Mouse (Mus musculus) kidney, adult 2 months (tissue): ENCODE data around the gene Med29. TPM values are rescaled to one million over a fixed set of nuclear protein-coding genes. Genes with fewer than 3 reads are reported as not detected.
A peak's percentile ranks its signal among the peaks of the same experiment; 100 is the strongest.

Experiments used
- DNase-seq: peaks from one replicate; pipeline ENCODE4 v3.0.0; 2021
- H3K27ac ChIP-seq: fragments of 200-500 bp; 2 replicates; pipeline ENCODE4 v1.5.1; 2012; ENCODE audit warnings: low read depth, low read length, control low read depth, inconsistent platforms; ENCODE audit not compliant: insufficient read depth
- H3K27me3 ChIP-seq: fragments of 200-500 bp; replicated peaks from 2 replicates; pipeline ENCODE4 v1.6.1; 2012; ENCODE audit warnings: mild to moderate bottlenecking, moderate library complexity, low read length, inconsistent platforms; ENCODE audit not compliant: control insufficient read depth, insufficient read depth
- H3K36me3 ChIP-seq: fragments of 200-500 bp; 2 replicates; pipeline ENCODE4 v1.6.1; 2012; ENCODE audit warnings: mild to moderate bottlenecking, moderate library complexity, low read length, inconsistent platforms; ENCODE audit not compliant: control insufficient read depth, insufficient read depth
- H3K4me1 ChIP-seq: fragments of 200-500 bp; 2 replicates; pipeline ENCODE4 v1.6.1; 2011; ENCODE audit warnings: low read length; ENCODE audit not compliant: control insufficient read depth, insufficient read depth
- H3K4me3 ChIP-seq: fragments of 200-500 bp; 2 replicates; pipeline ENCODE4 v1.5.1; 2011; ENCODE audit warnings: mild to moderate bottlenecking, low read depth, low read length, control low read depth; ENCODE audit not compliant: insufficient read depth
- CTCF ChIP-seq: fragments of 200-500 bp; conservative IDR thresholded peaks from 2 replicates; pipeline ENCODE4 v1.5.1; 2011; ENCODE audit warnings: low read depth, mild to moderate bottlenecking, control low read depth, low read length, moderate library complexity, mixed read lengths; ENCODE audit not compliant: insufficient read depth, insufficient read length
- POLR2A ChIP-seq: fragments of 200-500 bp; IDR thresholded peaks from one replicate; pipeline ENCODE4 v1.6.1; 2011; ENCODE audit warnings: low read depth, low read length, control low read depth
- WGBS: fragments of 180-500 bp; shearing (Covaris S2); methylation state at CpG from one replicate; pipeline ENCODE4 v1.1.7; 2018; 5-methylcytosine and 5-hydroxymethylcytosine counted together
- polyA plus RNA-seq: library from polyadenylated mRNA; depleted of rRNA; stranded (reverse); fragments of >200 nt; gene quantifications from 2 replicates; pipeline ENCODE4 v1.2.3, GENCODE M21; 2012

Med29 gene
- polyA plus RNA-seq, 1 experiment, result 71.9 TPM

DNA sequence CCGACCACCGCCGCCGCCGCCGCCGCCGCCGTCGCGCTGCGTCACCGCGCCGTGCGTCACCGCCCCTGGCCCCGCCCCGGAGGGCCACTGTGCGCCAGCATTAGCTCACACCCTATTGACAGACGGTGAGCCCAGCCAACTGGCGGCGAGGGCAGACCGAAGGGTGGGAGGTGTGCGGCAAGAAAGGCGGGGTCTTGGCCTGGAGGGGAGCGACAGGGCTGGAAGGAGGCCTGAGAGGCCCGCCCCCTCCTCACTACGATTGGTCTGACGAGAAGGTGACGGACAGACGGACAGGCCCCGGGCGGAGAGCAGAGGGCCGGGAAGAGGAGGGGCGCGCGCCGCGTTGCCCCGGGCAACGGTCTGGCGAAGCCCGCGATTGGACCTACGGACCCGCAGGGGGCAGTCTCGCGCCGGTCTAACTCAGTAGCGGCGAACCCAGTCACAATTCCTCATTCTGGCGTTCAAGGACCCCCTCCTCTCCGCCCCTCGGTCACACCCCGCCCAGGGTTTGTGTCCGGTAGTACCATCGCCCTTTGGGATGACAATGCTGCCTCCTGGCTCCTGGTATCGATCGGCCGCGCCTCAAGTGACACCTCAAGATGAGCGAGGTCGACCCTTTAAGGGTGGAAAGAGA is 43.9 kb upstream of the Med29 start:
- Histone ChIP-seq H3K4me1 (peaks cover 3% of the 10 kb centered on the region; the same call in 1 of the 2 replicates), H3K4me3 (peak overlapping the region; percentile 94), H3K36me3 (no peaks in the 10 kb centered on the region), H3K27ac (peak overlapping the region; percentile 68), H3K27me3 (no peaks in the 10 kb centered on the region)
- TF ChIP-seq POLR2A (no peak), CTCF (peak; percentile 64)
- under 1% methylated on average over 56 of the region's 64 CpGs for WGBS
- DNase-seq, result peak; percentile 100

- TF ChIP-seq CTCF (no peak), POLR2A (no peak)
- no peaks in the 10 kb centered on the region for H3K27me3 ChIP-seq
- WGBS, result 20% methylated on average over 55 of the region's 70 CpGs
- H3K27ac ChIP-seq, result no peak overlapping the region
- DNase-seq, result no peak
- peak overlapping the region; percentile 94 for H3K4me3 ChIP-seq
- H3K36me3 ChIP-seq, result no peaks in the 10 kb centered on the region
- peaks cover 3% of the 10 kb centered on the region; the same call in 1 of the 2 replicates for H3K4me1 ChIP-seq
These were observed 43.3 kb upstream of the Med29 start for GRCm38 (mm10) chr7:28435660-28436259.

GRCm38 (mm10) chr7:28432252-28432651 is 39.7 kb upstream of the Med29 start:
- Histone ChIP-seq H3K36me3 (no peaks in the 10 kb centered on the region), H3K4me3 (no peak overlapping the region), H3K27me3 (no peaks in the 10 kb centered on the region), H3K4me1 (peaks cover 8% of the 10 kb centered on the region; the same call in 1 of the 2 replicates), H3K27ac (no peak overlapping the region)
- DNase-seq, result no peak
- TF ChIP-seq POLR2A (no peak), CTCF (no peak)
- WGBS, result 92% methylated on average over 2 of the region's 2 CpGs

GRCm38 (mm10) chr7:28430512-28430911 is 38.0 kb upstream of the Med29 start:
- peaks cover 10% of the 10 kb centered on the region; the same call in 1 of the 2 replicates for H3K4me1 ChIP-seq
- no peak for DNase-seq
- TF ChIP-seq CTCF, result no peak
- TF ChIP-seq POLR2A, result no peak
- H3K27me3 ChIP-seq, result no peaks in the 10 kb centered on the region
- WGBS, result 62% methylated on average over 1 of the region's 1 CpGs
- H3K4me3 ChIP-seq, result no peak overlapping the region
- no peak overlapping the region for H3K27ac ChIP-seq
- H3K36me3 ChIP-seq, result no peaks in the 10 kb centered on the region

- TF ChIP-seq CTCF, result no peak
- no peak for TF ChIP-seq POLR2A
- H3K4me1 ChIP-seq, result peaks cover 10% of the 10 kb centered on the region; the same call in 1 of the 2 replicates
- H3K36me3 ChIP-seq, result no peaks in the 10 kb centered on the region
- H3K4me3 ChIP-seq, result no peak overlapping the region
- no peaks in the 10 kb centered on the region for H3K27me3 ChIP-seq
- DNase-seq, result peak; percentile 55
- H3K27ac ChIP-seq, result no peak overlapping the region
These were observed 35.2 kb upstream of the Med29 start for GRCm38 (mm10) chr7:28427738-28428137.

DNA sequence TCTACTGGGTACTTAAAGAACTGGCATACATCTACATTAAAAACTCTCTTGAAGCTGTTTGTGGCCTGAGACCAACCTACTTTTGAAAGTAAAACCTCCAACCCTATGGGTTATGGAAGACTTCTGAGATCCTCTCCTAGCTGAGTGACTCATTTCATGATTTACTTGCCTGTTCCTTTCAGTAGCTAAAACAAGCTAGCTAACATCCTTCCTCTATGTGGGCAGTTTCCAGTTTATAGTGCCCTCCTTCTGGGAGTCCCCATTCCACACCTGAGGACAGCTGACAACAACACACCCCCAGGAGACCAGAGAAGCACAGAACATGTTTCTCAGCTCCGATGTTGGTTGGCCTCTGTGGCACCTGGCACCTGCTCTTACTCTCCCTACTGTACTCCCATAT is 30.5 kb upstream of the Med29 start:
- H3K4me1 ChIP-seq, result peaks cover 13% of the 10 kb centered on the region; the same call in 1 of the 2 replicates
- TF ChIP-seq POLR2A, result no peak
- TF ChIP-seq CTCF, result no peak
- WGBS, result 90% methylated on average over 1 of the region's 1 CpGs
- DNase-seq, result no peak
- H3K27ac ChIP-seq, result no peak overlapping the region
- no peaks in the 10 kb centered on the region for H3K27me3 ChIP-seq
- H3K4me3 ChIP-seq, result no peak overlapping the region
- H3K36me3 ChIP-seq, result no peaks in the 10 kb centered on the region

GRCm38 (mm10) chr7:28419416-28419815 is 26.9 kb upstream of the Med29 start:
- no peak overlapping the region for H3K4me3 ChIP-seq
- TF ChIP-seq CTCF (no peak), POLR2A (no peak)
- DNase-seq, result no peak

More at GRCm38 (mm10) chr7:28419416-28419815, 26.9 kb upstream of the Med29 start:
- WGBS, result 88% methylated on average over 2 of the region's 2 CpGs
- Histone ChIP-seq H3K36me3 (no peaks in the 10 kb centered on the region), H3K4me1 (0 out of 2 replicates have a peak, but pooled peaks cover 4% of the 10 kb centered on the region), H3K27me3 (no peaks in the 10 kb centered on the region), H3K27ac (peak overlapping the region; percentile 65; the same call in 1 of the 2 replicates)
